Mouse (Mus musculus) forebrain, embryonic 14.5 days (tissue): ENCODE data around the gene Msx2. TPM values are rescaled to one million over a fixed set of nuclear protein-coding genes. Genes with fewer than 3 reads are reported as not detected.

ENCODE experiments used
- ATAC-seq: fragments of 200-750 bp; cut with Nextera tagmentation; 2 replicates; pipeline ENCODE4 v1.8.0; 2017; ENCODE audit warnings: mild to moderate bottlenecking, moderate library complexity
- DNase-seq: peaks from one replicate; pipeline ENCODE4 v3.0.0-alpha.2; 2015; ENCODE audit warnings: low spot score
- H3K27ac ChIP-seq: fragments of 300-500 bp; sonication (generic); 2 replicates; pipeline ENCODE4 v1.5.1; 2014; ENCODE audit warnings: low read depth, mild to moderate bottlenecking, control low read depth, low read length, moderate library complexity
- H3K27me3 ChIP-seq: fragments of 300-500 bp; sonication (generic); replicated peaks from 2 replicates; pipeline ENCODE4 v1.6.1; 2014; ENCODE audit warnings: low read length, control low read depth, mixed read lengths; ENCODE audit not compliant: control insufficient read depth, insufficient read depth
- H3K36me3 ChIP-seq: fragments of 300-500 bp; sonication (generic); 2 replicates; pipeline ENCODE4 v1.6.1; 2014; ENCODE audit warnings: low read length, control low read depth; ENCODE audit not compliant: control insufficient read depth, insufficient read depth
- H3K4me1 ChIP-seq: fragments of 300-500 bp; sonication (generic); 2 replicates; pipeline ENCODE4 v1.6.1; 2014; ENCODE audit warnings: antibody characterized with exemption, low read length, control low read depth; ENCODE audit not compliant: control insufficient read depth, insufficient read depth
- H3K4me2 ChIP-seq: fragments of 300-500 bp; sonication (generic); 2 replicates; pipeline ENCODE4 v1.6.1; 2014; ENCODE audit warnings: mild to moderate bottlenecking, control low read depth, low read length
- H3K4me3 ChIP-seq: fragments of 300-500 bp; sonication (generic); 2 replicates; pipeline ENCODE4 v1.5.1; 2014; ENCODE audit warnings: low read depth, low read length, control low read depth
- H3K9ac ChIP-seq: fragments of 300-500 bp; sonication (generic); 2 replicates; pipeline ENCODE4 v1.6.1; 2014; ENCODE audit warnings: mild to moderate bottlenecking, low read length, control low read depth, moderate library complexity
- H3K9me3 ChIP-seq: fragments of 300-500 bp; sonication (generic); replicated peaks from 2 replicates; pipeline ENCODE4 v1.6.1; 2016; ENCODE audit warnings: low read length, control low read depth, mixed read lengths; ENCODE audit not compliant: control insufficient read depth
- WGBS: fragments of 180-500 bp; shearing (Covaris S2); extraction: QIAGEN DNeasy Blood & Tissue Kit; methylation state at CpG from one replicate; pipeline ENCODE4 v1.1.7; 2014; 5-methylcytosine and 5-hydroxymethylcytosine counted together
- polyA plus RNA-seq: library from polyadenylated mRNA; unstranded; fragments of >200 nt; fragmentation: Nextera tagmentation; extraction: Ambion mirVana; gene quantifications from 2 replicates; pipeline ENCODE4 v1.2.1, GENCODE M21; 2014

Msx2 gene
- polyA plus RNA-seq, 1 experiment from 2014 or later = 0.44 TPM

GRCm38 (mm10) chr13:53469756-53470155, 3.1 kb downstream of the Msx2 start:
- H3K27me3 ChIP-seq = peaks cover 94% of the 10 kb centered on the region
- no peak overlapping the region for H3K4me3 ChIP-seq
- no peak for DNase-seq
- H3K27ac ChIP-seq = no peak overlapping the region
- ATAC-seq = no peak
- H3K4me2 ChIP-seq = no peak overlapping the region
- no peaks in the 10 kb centered on the region for H3K9me3 ChIP-seq
- WGBS = 10% methylated on average over 5 of the region's 5 CpGs
- no peak overlapping the region for H3K9ac ChIP-seq
- peaks cover 7% of the 10 kb centered on the region for H3K4me1 ChIP-seq
- H3K36me3 ChIP-seq = no peaks in the 10 kb centered on the region

GRCm38 (mm10) chr13:53468171-53468570, 4.7 kb downstream of the Msx2 start:
- H3K27ac ChIP-seq = no peak overlapping the region
- ATAC-seq = no peak
- no peak for DNase-seq
- 12% methylated on average over 14 of the region's 14 CpGs for WGBS
- H3K36me3 ChIP-seq = no peaks in the 10 kb centered on the region
- H3K9me3 ChIP-seq = no peaks in the 10 kb centered on the region
- no peak overlapping the region for H3K4me3 ChIP-seq
- no peak overlapping the region for H3K4me2 ChIP-seq
- no peak overlapping the region for H3K9ac ChIP-seq
- H3K4me1 ChIP-seq = peaks cover 7% of the 10 kb centered on the region
- H3K27me3 ChIP-seq = peaks cover 94% of the 10 kb centered on the region

- H3K27ac ChIP-seq = no peak overlapping the region
- peaks cover 94% of the 10 kb centered on the region for H3K27me3 ChIP-seq
- no peak overlapping the region for H3K4me3 ChIP-seq
- H3K9me3 ChIP-seq = no peaks in the 10 kb centered on the region
- DNase-seq = no peak
- no peaks in the 10 kb centered on the region; the same call in 1 of the 2 replicates for H3K4me1 ChIP-seq
- 2% methylated on average over 18 of the region's 18 CpGs for WGBS
- H3K9ac ChIP-seq = no peak overlapping the region
- no peak overlapping the region for H3K4me2 ChIP-seq
- H3K36me3 ChIP-seq = no peaks in the 10 kb centered on the region
- no peak for ATAC-seq
Measured at GRCm38 (mm10) chr13:53466189-53466866, 6.5 kb downstream of the Msx2 start.

- Histone ChIP-seq H3K36me3 (no peaks in the 10 kb centered on the region), H3K4me1 (no peaks in the 10 kb centered on the region; the same call in 1 of the 2 replicates), H3K9me3 (no peaks in the 10 kb centered on the region), H3K9ac (no peak overlapping the region), H3K27ac (no peak overlapping the region), H3K27me3 (peaks cover 94% of the 10 kb centered on the region), H3K4me3 (no peak overlapping the region), H3K4me2 (no peak overlapping the region)
- DNase-seq (no peak), ATAC-seq (no peak)
- WGBS = under 1% methylated on average over 26 of the region's 26 CpGs
Measured at GRCm38 (mm10) chr13:53465191-53465820, 7.6 kb downstream of the Msx2 start.

GRCm38 (mm10) chr13:53464441-53465001, 8.4 kb downstream of the Msx2 start:
- H3K9me3 ChIP-seq = no peaks in the 10 kb centered on the region
- no peak overlapping the region for H3K9ac ChIP-seq
- DNase-seq (no peak), ATAC-seq (no peak)
- 1% methylated on average over 18 of the region's 21 CpGs for WGBS
- H3K4me1 ChIP-seq = no peaks in the 10 kb centered on the region; the same call in 1 of the 2 replicates
- no peak overlapping the region for H3K4me2 ChIP-seq
- no peak overlapping the region for H3K27ac ChIP-seq
- H3K27me3 ChIP-seq = peaks cover 93% of the 10 kb centered on the region
- no peaks in the 10 kb centered on the region for H3K36me3 ChIP-seq
- no peak overlapping the region for H3K4me3 ChIP-seq

GRCm38 (mm10) chr13:53463946-53464345, 8.9 kb downstream of the Msx2 start:
- DNase-seq = no peak
- no peaks in the 10 kb centered on the region for H3K9me3 ChIP-seq
- no peak overlapping the region for H3K4me2 ChIP-seq
- H3K36me3 ChIP-seq = no peaks in the 10 kb centered on the region
- peaks cover 91% of the 10 kb centered on the region for H3K27me3 ChIP-seq
- no peak for ATAC-seq
- no peaks in the 10 kb centered on the region; the same call in 1 of the 2 replicates for H3K4me1 ChIP-seq
- WGBS = 3% methylated on average over 10 of the region's 10 CpGs
- H3K9ac ChIP-seq = no peak overlapping the region
- no peak overlapping the region for H3K4me3 ChIP-seq
- H3K27ac ChIP-seq = no peak overlapping the region

- WGBS = under 1% methylated on average over 7 of the region's 7 CpGs
- H3K36me3 ChIP-seq = no peaks in the 10 kb centered on the region
- ATAC-seq (no peak), DNase-seq (no peak)
- H3K9me3 ChIP-seq = no peaks in the 10 kb centered on the region
- peaks cover 90% of the 10 kb centered on the region for H3K27me3 ChIP-seq
- no peak overlapping the region for H3K27ac ChIP-seq
- H3K4me3 ChIP-seq = no peak overlapping the region
- no peaks in the 10 kb centered on the region; the same call in 1 of the 2 replicates for H3K4me1 ChIP-seq
- no peak overlapping the region for H3K4me2 ChIP-seq
- no peak overlapping the region for H3K9ac ChIP-seq
Measured at GRCm38 (mm10) chr13:53463037-53463436, 9.8 kb downstream of the Msx2 start.

GRCm38 (mm10) chr13:53462649-53462970, 10.3 kb downstream of the Msx2 start:
- Histone ChIP-seq H3K9ac (no peak overlapping the region), H3K27me3 (peaks cover 92% of the 10 kb centered on the region), H3K4me2 (peak overlapping the region; percentile 35), H3K4me1 (no peaks in the 10 kb centered on the region; the same call in 1 of the 2 replicates), H3K36me3 (no peaks in the 10 kb centered on the region), H3K4me3 (0 out of 2 replicates have a peak overlapping the region, but pooled peaks have one; percentile 8), H3K9me3 (no peaks in the 10 kb centered on the region), H3K27ac (no peak overlapping the region)
- DNase-seq (no peak), ATAC-seq (no peak)
- WGBS = under 1% methylated on average over 15 of the region's 15 CpGs
